Mouse (Mus musculus) forebrain, embryonic 12.5 days (tissue): ENCODE measurements around the gene Ahcyl2. TPM values are rescaled to one million over a fixed set of nuclear protein-coding genes. Genes with fewer than 3 reads are reported as not detected.

Experiments used
- ATAC-seq: fragments of 200-750 bp; cut with Nextera tagmentation; 2 replicates; pipeline ENCODE4 v1.8.0; 2017; ENCODE audit warnings: moderate TSS enrichment; ENCODE audit not compliant: low FRiP score
- H3K27ac ChIP-seq: fragments of 300-500 bp; sonication (generic); 2 replicates; pipeline ENCODE4 v1.5.1; 2016; ENCODE audit warnings: mild to moderate bottlenecking
- H3K27me3 ChIP-seq: fragments of 300-500 bp; sonication (generic); 2 replicates; pipeline ENCODE4 v1.6.1; 2016; ENCODE audit warnings: mild to moderate bottlenecking
- H3K36me3 ChIP-seq: fragments of 300-500 bp; sonication (generic); replicated peaks from 2 replicates; pipeline ENCODE4 v1.6.1; 2016; ENCODE audit warnings: mild to moderate bottlenecking
- H3K4me1 ChIP-seq: fragments of 300-500 bp; sonication (generic); 2 replicates; pipeline ENCODE4 v1.6.1; 2016
- H3K4me2 ChIP-seq: fragments of 300-500 bp; sonication (generic); 2 replicates; pipeline ENCODE4 v1.6.1; 2016; ENCODE audit warnings: mild to moderate bottlenecking, moderate library complexity
- H3K4me3 ChIP-seq: fragments of 300-500 bp; sonication (generic); replicated peaks from 2 replicates; pipeline ENCODE4 v1.5.1; 2016; ENCODE audit warnings: mild to moderate bottlenecking
- H3K9ac ChIP-seq: fragments of 300-500 bp; sonication (generic); 2 replicates; pipeline ENCODE4 v1.6.1; 2016; ENCODE audit warnings: mild to moderate bottlenecking
- H3K9me3 ChIP-seq: fragments of 300-500 bp; sonication (generic); 2 replicates; pipeline ENCODE4 v1.6.1; 2016
- WGBS: fragments of 180-500 bp; shearing (Covaris S2); methylation state at CpG from one replicate; pipeline ENCODE4 v1.1.7; 2016; 5-methylcytosine and 5-hydroxymethylcytosine counted together
- polyA plus RNA-seq: library from polyadenylated mRNA; unstranded; fragments of >200 nt; fragmentation: Nextera tagmentation; extraction: Ambion mirVana; gene quantifications from 2 replicates; pipeline ENCODE4 v1.2.1, GENCODE M21; 2016

Gene Ahcyl2
- polyA plus RNA-seq, 1 experiment from 2014 or later, result 18.6 TPM

- no peak overlapping the region for H3K27ac ChIP-seq
- H3K36me3 ChIP-seq, result no peaks in the 10 kb centered on the region
- H3K4me2 ChIP-seq, result no peak overlapping the region
- H3K4me1 ChIP-seq, result no peaks in the 10 kb centered on the region
- 96% methylated on average over 2 of the region's 2 CpGs for WGBS
- no peaks in the 10 kb centered on the region for H3K27me3 ChIP-seq
- no peak overlapping the region for H3K4me3 ChIP-seq
- ATAC-seq, result no peak
- no peak overlapping the region for H3K9ac ChIP-seq
- no peaks in the 10 kb centered on the region for H3K9me3 ChIP-seq
Observed at GRCm38 (mm10) chr6:29941036-29941435, 173.2 kb downstream of the Ahcyl2 start.

- Histone ChIP-seq H3K4me2 (no peak overlapping the region), H3K27ac (no peak overlapping the region), H3K9ac (no peak overlapping the region), H3K36me3 (no peaks in the 10 kb centered on the region), H3K4me1 (no peaks in the 10 kb centered on the region), H3K4me3 (no peak overlapping the region), H3K27me3 (no peaks in the 10 kb centered on the region), H3K9me3 (no peaks in the 10 kb centered on the region)
- no peak for ATAC-seq
- 73% methylated on average over 1 of the region's 1 CpGs for WGBS
Observed at GRCm38 (mm10) chr6:29944465-29944864, 176.7 kb downstream of the Ahcyl2 start.

GRCm38 (mm10) chr6:29946568-29946967 is 178.8 kb downstream of the Ahcyl2 start:
- Histone ChIP-seq H3K27ac (no peak overlapping the region), H3K4me3 (no peak overlapping the region), H3K36me3 (no peaks in the 10 kb centered on the region), H3K27me3 (no peaks in the 10 kb centered on the region), H3K9me3 (no peaks in the 10 kb centered on the region), H3K9ac (no peak overlapping the region), H3K4me2 (no peak overlapping the region), H3K4me1 (no peaks in the 10 kb centered on the region)
- 93% methylated on average over 2 of the region's 2 CpGs for WGBS
- no peak for ATAC-seq

- no peak overlapping the region for H3K9ac ChIP-seq
- no peak for ATAC-seq
- no peak overlapping the region for H3K4me3 ChIP-seq
- no peaks in the 10 kb centered on the region for H3K4me1 ChIP-seq
- H3K27me3 ChIP-seq, result no peaks in the 10 kb centered on the region
- no peak overlapping the region for H3K4me2 ChIP-seq
- no peaks in the 10 kb centered on the region for H3K36me3 ChIP-seq
- H3K9me3 ChIP-seq, result no peaks in the 10 kb centered on the region
- no peak overlapping the region for H3K27ac ChIP-seq
- 75% methylated on average over 6 of the region's 6 CpGs for WGBS
Observed at GRCm38 (mm10) chr6:29947823-29948222, 180.0 kb downstream of the Ahcyl2 start.

- no peak for ATAC-seq
- H3K27me3 ChIP-seq, result no peaks in the 10 kb centered on the region
- no peak overlapping the region for H3K9ac ChIP-seq
- H3K36me3 ChIP-seq, result no peaks in the 10 kb centered on the region
- WGBS, result 95% methylated on average over 4 of the region's 4 CpGs
- H3K9me3 ChIP-seq, result no peaks in the 10 kb centered on the region
- H3K27ac ChIP-seq, result no peak overlapping the region
- no peak overlapping the region for H3K4me3 ChIP-seq
- no peaks in the 10 kb centered on the region for H3K4me1 ChIP-seq
- no peak overlapping the region for H3K4me2 ChIP-seq
Observed at GRCm38 (mm10) chr6:29956749-29957148, 188.9 kb downstream of the Ahcyl2 start.

GRCm38 (mm10) chr6:29958669-29959068 is 190.9 kb downstream of the Ahcyl2 start:
- H3K9me3 ChIP-seq, result no peaks in the 10 kb centered on the region
- H3K9ac ChIP-seq, result no peak overlapping the region
- no peaks in the 10 kb centered on the region for H3K27me3 ChIP-seq
- no peak overlapping the region for H3K4me3 ChIP-seq
- WGBS, result 70% methylated on average over 3 of the region's 3 CpGs
- H3K4me1 ChIP-seq, result no peaks in the 10 kb centered on the region
- no peak overlapping the region for H3K27ac ChIP-seq
- ATAC-seq, result no peak
- no peak overlapping the region for H3K4me2 ChIP-seq
- H3K36me3 ChIP-seq, result no peaks in the 10 kb centered on the region

GRCm38 (mm10) chr6:29961081-29961480 is 193.3 kb downstream of the Ahcyl2 start:
- 87% methylated on average over 6 of the region's 6 CpGs for WGBS
- H3K36me3 ChIP-seq, result no peaks in the 10 kb centered on the region
- no peaks in the 10 kb centered on the region for H3K9me3 ChIP-seq
- H3K4me1 ChIP-seq, result no peaks in the 10 kb centered on the region
- H3K4me2 ChIP-seq, result no peak overlapping the region
- no peak overlapping the region for H3K27ac ChIP-seq
- H3K27me3 ChIP-seq, result no peaks in the 10 kb centered on the region
- no peak overlapping the region for H3K9ac ChIP-seq
- ATAC-seq, result no peak
- H3K4me3 ChIP-seq, result no peak overlapping the region

Other genes with a start within 250 kb of the Ahcyl2 start
- 0.95 and 1.3 TPM in 2 replicates for gene Irf5, start 241.4 kb upstream of the Ahcyl2 start, polyA plus RNA-seq
- 119 and 123 TPM in 2 replicates for gene Tnpo3, start 158.1 kb upstream of the Ahcyl2 start, polyA plus RNA-seq
- 8.6 and 9.2 TPM in 2 replicates for gene Tspan33, start 73.8 kb upstream of the Ahcyl2 start, polyA plus RNA-seq
- gene Smo, start 32.5 kb upstream of the Ahcyl2 start, polyA plus RNA-seq, result 45.1 and 48.4 TPM in 2 replicates
- 0.59 and 0.69 TPM in 2 replicates for gene Strip2, start 149.0 kb downstream of the Ahcyl2 start, polyA plus RNA-seq